Mouse (Mus musculus) gastrocnemius, postnatal 36 days (tissue): ENCODE measurements around the gene Opcml. TPM values are rescaled to one million over a fixed set of nuclear protein-coding genes. Genes with fewer than 3 reads are reported as not detected.

ENCODE experiments used
- DNase-seq, 2 experiments: peaks; one replicate each; pipeline ENCODE4 v3.0.0; 2022
- intact Hi-C: fragments of 180-260 bp; cut with DNase I; formaldehyde crosslinking; loops from one replicate; pipeline ENCODE4 v1.15.1; 2025
- total RNA-seq, 2 experiments: library from RNA; stranded (reverse); gene quantifications; 2 replicates each; pipeline ENCODE4 v1.2.3; 2021

Opcml gene
- total RNA-seq, 2 experiments from 2014 or later: 1.0 to 1.5 TPM

DNA sequence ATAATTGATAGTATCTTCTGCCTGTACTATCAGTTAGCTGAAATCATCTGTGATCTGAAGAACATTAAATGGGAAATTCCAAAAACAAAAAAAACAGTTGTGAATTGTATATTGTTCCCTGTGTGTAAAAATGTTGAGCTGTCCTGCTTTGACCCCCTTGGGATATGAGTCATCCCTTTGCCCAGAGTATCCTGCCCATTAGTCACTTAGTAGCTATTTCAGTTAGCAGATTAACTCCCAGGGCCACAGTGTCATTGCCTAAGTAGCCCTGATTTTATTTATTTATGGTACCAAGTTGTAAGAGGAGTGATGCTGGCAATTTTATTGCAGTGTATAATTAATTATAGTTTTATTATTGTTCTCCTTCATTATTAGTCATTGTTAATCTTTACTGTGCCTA lies 788.2 kb downstream of the Opcml start:
- DNase-seq: no peak
- intact Hi-C loops: no loop called here

DNA sequence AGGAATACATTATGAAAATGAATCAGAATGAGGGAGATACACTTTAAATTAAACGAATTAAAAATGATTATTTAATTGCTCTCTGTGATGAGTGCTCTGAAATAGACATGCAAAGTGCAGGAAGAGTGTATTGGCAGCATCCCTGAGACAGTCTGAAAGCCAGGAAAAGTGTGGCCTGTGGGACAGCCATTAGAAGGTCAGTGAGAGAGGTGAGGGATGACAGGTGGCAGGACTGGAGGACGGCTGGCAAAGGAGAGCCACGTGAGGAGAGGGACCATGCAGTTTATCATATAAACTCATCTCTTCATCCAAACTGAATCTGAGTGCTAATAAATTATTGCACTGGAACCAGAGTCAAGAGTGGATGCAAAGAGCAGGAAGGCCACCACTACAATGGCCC lies 796.7 kb downstream of the Opcml start:
- intact Hi-C loops: no loop called here
- no peak for DNase-seq

DNA sequence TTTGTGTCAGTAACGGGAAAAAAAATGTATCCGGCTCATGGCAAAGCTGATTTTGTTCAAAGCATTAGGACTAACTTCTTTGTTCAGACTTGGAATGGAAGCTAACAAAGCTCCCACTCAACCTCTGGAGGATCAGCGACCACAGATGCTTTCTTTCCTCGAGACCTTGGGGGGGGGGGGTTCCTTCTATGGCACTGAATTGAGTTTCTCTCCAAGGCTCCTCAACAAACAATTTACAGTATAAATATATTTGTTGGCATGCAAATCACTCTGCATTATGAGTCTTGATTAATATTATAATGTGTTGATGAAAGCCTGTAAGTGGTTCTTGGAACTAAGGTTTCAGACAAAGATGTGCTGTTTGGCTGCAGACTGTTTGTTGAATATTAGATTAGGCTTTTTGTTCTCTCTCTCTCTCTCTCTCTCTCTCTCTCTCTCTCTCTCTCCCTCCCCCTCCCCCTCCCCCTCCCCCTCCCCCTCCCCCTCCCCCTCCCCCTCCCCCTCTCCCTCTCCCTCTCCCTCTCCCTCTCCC lies 797.3 kb downstream of the Opcml start:
- intact Hi-C loops: no loop called here
- no peak for DNase-seq

DNA sequence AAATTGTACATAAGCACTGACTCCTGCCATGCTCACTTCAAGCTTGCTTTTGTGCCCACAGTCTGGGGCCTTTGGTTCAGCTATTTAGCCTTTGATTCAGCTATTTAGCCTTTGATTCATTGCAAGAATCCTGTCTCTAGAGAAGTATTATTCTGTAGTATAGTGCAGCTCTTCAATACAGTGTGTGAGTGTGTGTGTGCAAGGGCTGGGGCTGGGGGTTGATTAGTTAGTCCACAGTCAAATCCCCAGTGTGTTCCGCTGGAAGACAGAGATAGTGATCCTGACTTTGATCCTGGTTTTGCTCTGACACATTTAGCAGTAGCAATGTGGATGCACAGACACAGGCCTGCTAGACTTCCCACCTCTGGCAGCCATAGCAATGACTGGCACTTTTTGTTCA lies 797.9 kb downstream of the Opcml start:
- no peak for DNase-seq
- intact Hi-C loops: no loop called here

DNA sequence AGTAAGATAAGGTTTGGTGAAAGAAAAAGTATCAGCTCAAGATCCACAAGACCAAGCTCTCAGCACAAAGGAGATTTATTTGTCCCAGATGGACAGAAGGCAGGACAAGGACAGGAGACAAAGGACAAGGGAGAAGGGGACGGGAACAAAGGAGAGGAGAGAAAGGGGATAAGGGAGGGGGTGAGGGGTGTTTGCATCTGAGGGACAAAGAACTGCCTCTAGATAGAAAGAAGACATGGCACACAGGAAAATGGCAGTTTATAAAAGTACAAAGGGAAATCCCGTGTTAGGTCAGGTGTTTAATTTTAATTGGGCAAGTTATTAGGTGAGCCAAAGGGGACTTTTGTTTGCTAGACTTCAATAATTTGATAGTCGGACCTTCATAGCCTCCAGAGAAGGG lies 801.6 kb downstream of the Opcml start:
- intact Hi-C loops: no loop called here
- no peak for DNase-seq

DNA sequence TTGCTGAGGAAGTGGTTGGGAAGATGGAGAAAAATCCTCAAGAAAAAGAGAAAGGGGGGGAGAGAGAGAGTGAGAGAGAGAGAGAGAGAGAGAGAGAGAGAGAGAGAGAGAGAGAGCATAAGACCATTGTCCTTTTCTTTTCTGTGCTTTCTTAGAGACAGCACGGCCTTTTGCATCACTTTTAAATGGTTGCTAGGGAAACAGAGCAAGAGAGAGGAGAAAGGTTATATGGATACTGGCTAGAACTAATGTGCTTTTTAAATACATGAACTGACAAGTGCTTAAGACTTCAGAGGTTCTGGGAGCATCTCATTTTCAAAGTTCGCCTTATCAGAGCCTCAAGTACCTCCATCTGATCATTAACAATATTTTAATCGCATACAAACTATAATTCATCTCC lies 804.5 kb downstream of the Opcml start:
- intact Hi-C loops: no loop called here
- no peak for DNase-seq

DNA sequence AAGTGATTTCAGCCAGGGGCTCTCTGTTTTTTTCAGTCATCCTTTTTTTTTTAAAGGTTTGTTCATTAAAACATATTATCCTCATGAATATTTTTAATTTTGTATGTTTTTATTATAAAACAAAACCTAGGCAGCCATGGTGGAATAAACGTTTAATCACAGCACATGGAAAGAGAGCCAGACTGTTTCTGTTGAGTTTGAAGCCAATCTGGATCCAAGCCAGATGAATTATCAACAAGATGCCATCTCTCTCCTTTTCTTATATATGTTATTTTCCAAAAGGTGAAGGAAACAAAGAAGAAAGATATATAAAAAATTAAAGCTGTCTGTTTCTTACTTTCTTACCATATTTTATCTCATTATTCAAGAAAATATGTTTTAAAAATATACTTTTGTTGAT lies 815.0 kb downstream of the Opcml start:
- no peak for DNase-seq
- intact Hi-C loops: no loop called here

DNA sequence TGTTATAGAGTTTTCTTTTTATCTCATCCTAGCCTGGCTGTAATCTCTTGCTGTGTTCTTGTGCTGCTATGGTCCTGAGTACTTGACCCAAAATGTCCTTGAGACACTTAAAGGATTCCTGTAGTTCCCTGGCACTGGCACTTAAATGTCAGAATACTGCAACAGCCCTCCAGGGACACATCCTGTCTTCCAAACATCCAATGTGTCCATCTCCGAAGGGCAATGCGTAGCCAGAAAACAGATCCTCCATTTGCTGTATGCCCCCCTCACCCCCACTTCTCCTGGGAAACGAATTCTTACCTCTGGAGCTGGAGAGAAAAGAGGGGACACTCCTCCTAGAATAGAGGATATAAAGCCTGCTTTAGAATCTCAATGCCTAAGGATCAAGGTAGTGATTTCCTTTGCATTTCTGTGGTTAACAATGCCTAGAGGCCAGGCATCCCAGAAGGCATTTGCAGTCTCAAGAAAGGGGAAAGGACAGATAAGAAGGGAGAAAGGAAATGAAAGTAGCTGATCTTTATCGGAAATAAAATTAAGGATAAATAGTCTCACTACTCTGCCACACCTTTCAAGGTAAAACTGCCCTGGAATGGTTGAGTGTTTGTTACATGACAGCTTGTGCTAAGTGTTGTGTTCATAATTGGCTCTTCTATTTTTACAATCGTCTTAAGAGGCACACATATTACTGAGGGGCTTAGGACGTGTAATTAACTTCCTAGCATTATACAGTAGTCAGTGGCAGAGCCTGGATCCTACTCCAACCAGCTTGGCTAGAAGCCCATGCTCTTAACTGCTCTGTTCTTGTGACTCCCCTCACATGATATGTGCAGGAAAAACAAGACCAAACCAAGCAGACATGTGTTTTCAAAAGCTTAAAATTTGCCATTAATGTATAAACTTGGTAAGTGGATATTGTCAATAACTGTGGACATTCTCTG lies 823.4 kb downstream of the Opcml start:
- intact Hi-C loops: no loop called here
- no peak for DNase-seq

DNA sequence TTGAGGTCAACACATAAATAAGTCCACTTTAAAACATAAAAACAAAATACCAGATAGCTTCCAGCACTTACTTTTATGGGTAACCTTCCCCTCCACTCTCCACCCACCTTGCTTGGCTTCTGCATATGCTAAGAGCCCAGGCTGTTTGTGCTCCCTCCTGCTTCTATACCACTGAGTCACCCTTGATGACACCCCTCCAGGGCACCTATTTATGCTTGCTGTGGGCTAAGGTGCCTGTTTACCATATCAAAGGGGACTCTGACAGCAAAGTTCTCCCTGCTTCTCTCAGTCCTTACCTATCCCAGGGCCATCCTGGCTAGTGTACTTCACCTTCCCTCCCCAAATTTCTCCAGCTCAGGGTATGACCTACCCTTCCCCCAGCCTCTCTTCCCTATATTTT lies 824.9 kb downstream of the Opcml start:
- DNase-seq: no peak
- intact Hi-C loops: no loop called here

DNA sequence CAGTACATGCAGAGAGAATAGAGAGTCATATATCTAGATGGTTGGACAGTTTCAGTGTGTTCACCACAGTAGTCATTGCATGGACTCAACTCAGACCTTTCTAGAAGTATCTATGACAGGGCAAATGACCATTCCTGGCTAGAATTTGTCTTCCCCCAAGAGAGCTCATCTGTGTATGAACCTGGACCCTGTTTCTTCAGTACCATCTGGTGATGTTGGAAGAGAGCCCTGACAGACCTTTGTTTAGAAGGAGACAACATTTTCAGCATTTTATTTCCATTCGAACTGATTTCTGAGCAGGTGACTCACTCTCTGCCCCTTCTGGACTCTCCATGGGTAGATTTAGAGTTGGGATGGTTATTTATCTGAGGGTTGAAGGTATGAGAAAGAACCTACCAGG lies 827.1 kb downstream of the Opcml start:
- DNase-seq: no peak
- intact Hi-C loops: no loop called here

DNA sequence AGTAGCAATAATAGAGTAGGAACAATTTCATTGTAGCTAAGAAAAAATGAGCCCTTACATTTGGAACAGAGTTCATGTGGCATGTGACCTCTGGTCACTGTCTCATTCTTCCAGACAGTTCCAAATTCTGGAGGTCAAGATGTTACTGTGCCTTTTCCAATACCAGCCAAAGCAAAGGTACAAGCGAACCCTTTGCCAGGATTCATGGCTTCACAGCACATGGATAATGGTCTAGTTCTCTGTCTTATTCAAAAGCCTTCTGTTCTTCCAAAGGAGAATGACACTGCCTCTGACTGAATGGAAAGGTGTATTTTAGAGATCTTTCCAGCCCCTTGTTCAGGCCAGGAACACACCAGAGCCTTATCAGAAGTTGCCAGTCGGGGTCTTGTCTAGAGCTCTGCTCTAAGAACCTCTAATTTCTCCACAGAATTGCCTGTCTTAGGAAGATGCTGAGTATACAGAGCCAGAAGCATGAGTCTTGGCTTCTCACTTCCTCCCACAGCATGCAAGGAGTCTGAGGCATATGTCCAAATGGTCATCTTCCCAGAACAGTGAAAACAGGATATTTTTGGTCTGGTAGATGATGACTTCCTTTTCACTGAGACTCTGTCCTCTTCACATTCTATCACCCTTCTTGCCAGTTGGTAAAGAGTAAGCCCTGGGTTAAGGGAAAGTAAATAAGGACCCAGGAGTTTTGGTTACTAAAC lies 827.8 kb downstream of the Opcml start:
- no peak for DNase-seq
- intact Hi-C loops: no loop called here

DNA sequence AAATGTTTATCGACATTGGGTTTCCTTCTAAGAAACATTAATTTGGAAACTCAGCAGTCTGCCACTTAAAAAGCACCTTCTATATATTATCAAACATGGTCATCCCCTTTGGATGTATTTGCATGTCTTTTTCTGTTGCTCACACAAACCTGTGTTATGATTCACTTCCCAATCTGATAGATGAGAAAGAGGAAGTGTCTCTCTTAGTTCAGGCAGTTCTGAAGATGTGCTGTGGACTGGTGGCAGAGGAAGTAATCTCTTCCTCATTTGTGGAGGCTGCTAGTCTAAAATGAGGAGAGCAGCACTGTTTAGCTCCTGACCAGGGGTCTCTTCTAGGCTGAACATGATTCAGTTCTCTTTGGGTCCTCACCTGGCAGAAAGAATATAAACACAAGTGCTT lies 831.4 kb downstream of the Opcml start:
- DNase-seq: no peak
- intact Hi-C loops: no loop called here

DNA sequence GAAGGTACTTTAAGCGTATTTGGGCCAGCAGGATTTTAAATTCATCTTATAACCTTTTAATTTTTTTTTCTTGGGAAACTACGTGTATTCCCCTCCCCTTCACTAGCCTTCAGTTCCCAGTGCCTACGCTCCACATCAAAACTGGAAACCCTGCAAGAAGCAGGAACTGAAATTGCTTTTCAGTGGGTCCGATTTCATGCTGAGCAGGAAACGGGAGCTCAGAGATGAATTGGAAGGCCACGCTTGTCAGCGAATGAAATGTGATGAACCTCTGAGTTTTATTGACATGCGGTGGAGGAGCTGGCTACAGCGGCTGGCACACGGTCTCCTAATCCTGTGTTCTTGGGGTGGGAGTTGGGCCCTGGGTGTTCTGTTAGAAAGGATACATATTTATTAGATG lies 834.3 kb downstream of the Opcml start:
- DNase-seq: no peak
- intact Hi-C loops: no loop called here

DNA sequence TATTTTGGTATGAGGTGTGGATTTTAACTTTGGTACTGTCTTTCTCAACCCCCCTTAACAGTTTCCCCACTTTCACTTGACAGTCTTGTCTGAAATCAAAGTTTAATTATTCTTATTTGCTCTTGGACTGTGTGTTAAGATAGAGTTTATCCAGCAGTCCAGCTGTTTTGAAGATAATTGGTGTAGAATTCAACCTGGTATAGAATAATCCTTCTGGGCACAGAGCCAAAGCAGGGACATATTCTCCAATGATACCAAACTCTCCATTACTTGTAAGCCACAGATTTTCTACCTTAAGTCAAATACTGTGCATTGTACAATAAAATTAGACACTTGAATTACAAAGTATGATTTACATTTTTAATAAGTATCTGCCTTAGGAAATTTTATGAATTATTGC lies 852.2 kb downstream of the Opcml start:
- no peak for DNase-seq
- intact Hi-C loops: loop anchor here (10.0 kb wide), 1 partner anchor 1572 kb away; no protein-coding TSS in a partner anchor

DNA sequence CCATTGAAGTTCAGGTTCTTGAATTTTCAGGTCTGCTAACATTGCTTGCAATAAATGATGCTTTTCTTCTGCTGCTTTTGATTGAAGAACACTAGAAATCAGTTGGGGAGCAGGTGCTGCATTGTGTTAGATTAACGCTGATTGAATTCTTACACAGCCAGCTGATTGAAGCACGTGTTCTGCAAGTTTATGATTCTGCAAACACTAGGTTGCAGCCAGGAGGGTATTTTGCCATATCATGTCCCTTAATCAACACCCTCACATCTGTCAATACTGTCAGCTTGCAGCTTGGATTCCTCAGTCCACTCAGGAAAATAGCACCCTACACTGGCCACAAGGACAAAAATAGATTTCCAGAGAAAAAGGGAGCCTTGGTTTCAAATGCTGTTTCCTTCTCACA lies 853.5 kb downstream of the Opcml start:
- intact Hi-C loops: loop anchor here (10.0 kb wide), 1 partner anchor 1571 kb away; no protein-coding TSS in a partner anchor
- no peak for DNase-seq

DNA sequence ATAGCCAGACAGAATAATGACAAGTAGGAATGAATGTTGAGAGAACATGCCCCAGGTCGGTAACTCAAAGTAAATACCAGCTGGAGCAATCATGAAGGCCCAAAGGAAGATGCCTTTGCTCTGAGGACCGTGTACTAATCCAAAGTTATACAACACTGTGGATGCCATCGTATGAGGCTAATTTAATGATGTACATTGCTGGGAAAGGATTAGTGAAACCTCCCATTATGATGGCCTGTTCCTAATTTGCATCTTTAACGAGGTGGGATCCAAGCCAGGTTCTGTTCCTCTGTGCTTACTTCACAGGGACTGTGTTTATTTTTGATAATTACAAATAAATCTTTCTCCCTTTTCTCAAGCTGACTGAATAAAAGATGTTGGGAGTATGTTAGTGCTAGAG lies 859.5 kb downstream of the Opcml start:
- intact Hi-C loops: no loop called here
- no peak for DNase-seq

DNA sequence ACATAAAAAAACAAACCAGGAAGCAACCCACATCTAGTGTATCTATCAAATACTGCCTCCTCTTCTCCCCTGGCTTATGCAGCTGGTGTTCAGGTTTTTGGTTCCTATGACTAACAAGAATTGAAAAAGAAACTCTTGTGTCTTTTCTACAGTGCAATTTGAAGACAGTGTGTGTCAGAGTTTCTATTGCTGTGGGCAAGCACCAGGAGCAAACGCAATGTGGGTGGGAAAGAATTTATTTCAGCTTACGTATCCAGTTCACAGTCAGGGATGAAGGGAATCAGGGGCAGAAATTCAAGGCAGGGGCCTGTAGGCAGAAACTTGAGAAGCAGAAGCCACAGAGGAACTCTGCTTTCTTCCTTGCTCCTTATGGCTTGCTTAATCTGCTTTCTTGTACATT lies 869.4 kb downstream of the Opcml start:
- no peak for DNase-seq
- intact Hi-C loops: no loop called here

DNA sequence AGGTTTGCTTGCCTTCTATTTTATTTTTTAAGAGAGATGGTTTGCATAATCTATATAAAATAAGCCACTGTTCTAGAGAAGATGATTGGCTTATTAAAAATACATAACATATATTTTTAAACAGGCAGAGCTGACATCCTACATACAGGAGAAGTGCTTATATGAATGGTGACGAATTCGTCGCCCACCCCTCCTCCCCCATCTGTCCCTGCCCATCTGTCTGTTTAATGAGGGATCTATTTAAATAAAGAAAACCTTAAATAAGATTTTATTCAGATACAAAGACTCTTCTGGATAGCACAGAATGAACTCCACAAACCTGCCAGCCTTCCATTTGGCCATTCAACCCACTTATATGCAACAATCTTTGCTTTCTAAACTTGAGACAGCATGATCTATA lies 872.3 kb downstream of the Opcml start:
- intact Hi-C loops: no loop called here
- no peak for DNase-seq

DNA sequence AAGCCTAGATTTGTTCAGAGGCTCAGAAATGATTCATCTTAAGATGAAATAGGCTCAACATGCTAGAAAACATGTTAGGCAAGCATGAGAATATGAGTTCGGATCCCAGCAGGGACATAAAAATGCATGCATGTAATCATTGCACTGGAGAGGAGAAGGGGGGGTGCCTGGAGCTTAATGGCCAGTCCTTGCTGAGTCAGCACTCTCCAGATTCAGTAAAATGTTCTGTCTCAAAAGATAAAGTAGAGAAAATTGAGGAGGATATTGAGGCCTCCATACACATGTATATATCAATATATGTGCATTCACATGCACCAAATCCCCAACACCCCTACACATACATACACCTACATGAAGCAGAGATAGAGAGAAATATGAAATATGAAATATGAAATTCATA lies 889.7 kb downstream of the Opcml start:
- intact Hi-C loops: no loop called here

DNA sequence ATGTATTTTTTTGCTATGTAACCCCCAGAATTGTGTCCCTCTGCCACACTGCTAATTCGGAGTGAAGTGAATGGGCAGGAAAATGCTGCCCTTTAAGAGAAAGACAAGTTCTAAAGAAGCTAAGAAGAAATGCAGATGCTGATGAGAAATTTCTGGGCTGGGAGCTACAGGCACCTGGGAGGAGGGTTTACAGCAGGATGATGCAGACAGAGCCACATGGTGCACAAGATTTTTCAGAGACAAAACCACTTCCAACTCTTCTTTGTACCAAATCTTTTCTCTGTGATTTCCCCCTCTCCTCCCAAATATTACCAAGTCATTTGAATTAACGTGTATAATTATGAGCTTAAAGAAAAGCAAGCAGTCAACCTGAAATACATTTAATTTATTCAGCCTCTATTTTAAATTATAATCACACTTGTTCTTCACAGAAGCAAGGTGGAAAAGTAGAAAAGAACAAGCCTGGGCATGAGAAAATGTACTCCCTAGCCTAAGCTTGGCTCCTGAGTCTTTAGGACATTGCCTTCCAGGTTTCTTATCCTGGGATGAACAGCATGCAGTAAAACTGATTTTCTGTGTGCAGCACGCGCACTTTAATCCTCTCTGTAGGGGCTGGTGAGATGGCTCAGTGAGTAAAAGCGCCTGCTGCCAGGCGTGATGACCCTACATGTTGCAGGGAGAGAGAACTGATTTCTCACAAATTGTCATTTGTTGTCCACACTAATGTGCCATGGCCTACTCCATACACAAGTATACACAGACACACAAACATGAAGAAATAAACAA lies 890.9 kb downstream of the Opcml start:
- DNase-seq: no peak
- intact Hi-C loops: no loop called here

More for the DNA sequence above, 889.7 kb downstream of the Opcml start:
- DNase-seq: no peak

DNA sequence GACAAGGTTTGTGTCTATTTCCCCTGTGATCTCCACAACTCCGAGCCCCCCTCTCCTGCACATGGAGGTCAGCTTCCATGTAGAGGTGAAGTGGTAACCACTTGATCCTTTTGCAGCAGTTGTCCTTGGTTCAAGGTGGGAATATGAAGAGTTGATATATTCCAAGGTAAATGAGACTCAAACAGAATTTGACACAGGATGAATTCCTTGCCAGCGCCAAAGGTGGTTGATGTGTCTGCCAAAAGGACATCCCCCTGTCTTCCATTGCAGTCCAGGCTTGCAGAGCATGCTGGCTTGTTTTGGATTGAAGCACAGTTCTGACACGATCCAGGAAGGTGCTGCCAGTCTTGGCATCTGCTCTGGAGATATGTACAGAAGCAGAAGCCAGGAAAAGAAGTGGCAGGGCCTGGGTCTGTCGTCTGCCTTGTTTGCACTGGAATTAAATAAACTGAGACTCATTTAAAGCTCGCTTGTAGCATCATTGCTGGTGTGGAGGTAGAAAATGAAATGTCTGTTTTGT lies 893.4 kb downstream of the Opcml start:
- intact Hi-C loops: no loop called here
- no peak for DNase-seq
